Mouse (Mus musculus) lung, postnatal 36 days (tissue): Measurements from ENCODE around the gene Tead2.

Source experiments
- DNase-seq: peaks from one replicate; pipeline ENCODE4 v3.0.0; 2022; ENCODE audit warnings: mixed read lengths

Tead2 gene

DNA sequence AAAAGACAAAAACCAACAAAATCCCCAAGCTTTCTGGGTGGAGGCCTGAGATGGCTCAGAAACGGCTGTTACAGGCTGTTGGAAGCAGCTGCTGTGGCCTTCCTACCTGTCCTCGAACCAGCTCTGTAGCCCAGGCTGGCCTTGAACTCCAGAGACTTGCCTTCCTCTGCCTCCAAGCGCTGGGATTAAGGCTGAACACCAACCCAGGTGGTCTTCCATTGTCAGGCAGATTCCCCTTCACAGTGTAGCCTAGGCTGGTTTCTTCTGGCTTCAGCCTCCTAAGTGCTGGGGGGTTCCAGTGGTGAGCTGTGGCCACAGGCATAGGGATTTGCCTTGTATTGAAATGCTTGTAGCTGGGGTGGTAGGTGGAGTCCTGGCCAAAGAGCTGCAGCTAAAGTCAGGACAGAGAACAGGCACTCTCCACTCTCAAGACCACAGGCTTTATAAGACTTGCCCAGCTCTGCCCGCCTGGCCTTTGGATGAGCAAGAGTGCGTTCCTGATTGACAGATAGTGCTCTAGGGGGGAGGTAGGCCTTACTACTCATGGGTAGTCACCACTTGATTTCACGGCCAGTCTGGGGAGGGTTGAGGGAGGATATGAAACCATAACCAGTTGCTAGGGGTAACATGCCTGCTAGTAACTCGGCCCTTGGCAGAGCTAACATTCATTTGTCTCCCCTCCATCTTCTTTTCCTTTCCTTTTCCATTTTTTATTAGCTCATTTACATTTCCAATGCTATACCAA is 14.1 kb downstream of the Tead2 start:
- DNase-seq, result no peak

GRCm38 (mm10) chr7:45231192-45231591 is 15.6 kb downstream of the Tead2 start:
- no peak for DNase-seq

DNA sequence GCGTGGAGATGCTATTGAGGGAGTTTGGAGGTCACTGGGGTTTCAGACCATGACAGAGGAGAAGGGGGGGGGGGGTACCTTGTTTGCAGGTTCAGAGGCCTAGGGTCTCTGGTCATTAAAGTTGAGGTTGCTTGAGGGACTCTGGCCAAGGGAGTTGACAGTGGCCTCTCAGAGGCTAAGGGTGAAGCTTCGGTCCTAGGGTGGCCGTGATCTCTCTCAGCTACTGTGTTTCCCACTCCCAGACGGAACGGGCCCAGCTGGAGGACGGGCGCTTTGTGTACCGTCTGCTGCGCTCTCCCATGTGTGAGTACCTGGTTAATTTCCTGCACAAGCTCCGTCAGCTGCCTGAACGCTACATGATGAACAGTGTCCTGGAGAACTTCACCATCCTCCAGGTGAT is 16.4 kb downstream of the Tead2 start:
- no peak for DNase-seq

DNA sequence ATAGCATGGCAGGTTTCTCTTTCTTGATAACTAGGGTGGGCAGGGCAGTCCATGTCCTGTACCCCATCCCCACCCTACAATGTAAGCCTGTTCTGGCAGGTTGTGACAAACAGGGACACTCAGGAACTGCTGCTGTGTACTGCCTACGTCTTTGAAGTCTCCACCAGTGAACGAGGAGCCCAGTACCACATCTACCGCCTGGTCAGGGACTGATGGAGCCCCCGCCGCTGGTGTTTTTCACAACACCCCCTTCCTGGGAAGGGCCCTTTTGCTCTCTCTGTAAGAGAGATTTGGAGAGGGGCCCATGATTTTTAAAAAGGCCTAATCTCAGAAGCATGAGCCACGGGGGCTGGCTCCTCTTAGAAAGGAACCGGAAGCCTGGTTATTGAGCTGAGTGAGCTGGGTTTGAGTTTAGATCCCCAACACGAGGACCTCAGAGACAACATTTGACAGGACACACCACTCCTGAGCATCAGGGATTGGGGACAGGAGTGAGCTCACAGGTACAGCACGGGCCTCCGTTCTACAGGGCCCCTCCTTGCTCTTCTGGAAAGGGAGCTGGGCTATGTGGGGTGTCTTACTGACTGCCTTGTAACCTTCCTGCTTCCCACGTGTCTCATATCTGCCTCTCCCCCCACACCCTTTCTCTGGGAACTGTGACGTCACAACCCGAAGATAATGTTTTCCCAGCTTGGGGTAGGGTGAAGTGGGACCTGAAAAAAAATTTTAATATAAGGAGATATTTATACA is 17.3 kb downstream of the Tead2 start:
- no peak for DNase-seq

GRCm38 (mm10) chr7:45233580-45234332 is 18.2 kb downstream of the Tead2 start:
- DNase-seq, result no peak

DNA sequence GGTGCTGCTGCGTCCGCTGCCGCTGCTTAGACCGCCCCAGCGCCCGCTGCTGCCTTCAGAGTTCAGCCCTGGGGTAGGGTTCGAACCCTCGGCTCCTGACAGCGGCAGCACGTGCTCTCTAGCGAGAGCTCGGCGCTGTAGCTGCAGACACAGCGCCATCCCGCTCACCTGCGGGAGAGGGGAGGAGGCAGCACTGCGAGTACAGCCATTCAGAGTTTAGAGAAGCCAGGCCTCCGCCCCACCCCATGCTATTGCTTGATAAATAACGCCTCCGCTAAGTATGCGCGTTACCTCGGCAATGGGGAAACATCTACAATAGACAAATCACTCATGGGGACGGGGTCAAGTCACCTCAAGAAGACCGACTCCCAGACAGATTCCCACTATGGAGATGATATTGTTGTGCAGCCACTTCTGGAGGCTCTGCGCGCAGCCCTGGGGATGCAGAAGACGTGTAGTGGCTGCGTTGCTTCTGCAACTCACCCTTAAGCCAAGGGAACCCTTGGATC is 18.8 kb downstream of the Tead2 start:
- peak; percentile 44 for DNase-seq

DNA sequence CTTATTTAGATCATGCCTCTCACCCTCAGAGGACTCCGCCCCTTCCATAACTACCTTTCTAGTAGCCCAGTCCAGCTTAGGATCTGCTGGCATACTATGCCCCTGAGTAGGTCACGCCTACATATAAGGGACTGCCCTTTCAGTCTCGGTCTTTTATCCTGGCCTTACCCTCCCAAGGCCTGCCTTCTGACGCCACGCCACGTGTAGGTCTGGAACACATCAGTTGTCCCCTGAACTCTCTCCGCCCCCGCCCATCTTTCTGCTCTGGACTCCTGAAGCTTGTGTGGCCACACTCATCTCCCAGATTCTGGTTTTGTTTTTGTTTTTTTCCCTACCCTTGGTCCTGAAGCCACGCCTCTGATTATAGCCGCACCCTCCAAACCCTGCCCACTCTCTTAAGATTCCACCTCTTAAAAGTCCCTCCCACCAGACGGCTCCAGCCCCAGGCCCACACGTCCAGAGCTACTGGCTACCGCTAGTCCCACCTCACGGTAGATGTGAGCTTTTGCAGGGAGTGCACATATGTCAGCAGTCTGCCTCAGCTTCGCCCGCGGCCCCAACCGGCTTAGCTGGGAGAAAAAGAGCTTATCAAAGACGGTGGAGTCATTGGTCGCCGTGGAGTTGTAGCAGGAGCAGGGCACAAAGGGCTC is 19.5 kb downstream of the Tead2 start:
- peak; percentile 71 for DNase-seq

- DNase-seq, result peak; percentile 45
These were observed 20.2 kb downstream of the Tead2 start for GRCm38 (mm10) chr7:45235656-45236180.

DNA sequence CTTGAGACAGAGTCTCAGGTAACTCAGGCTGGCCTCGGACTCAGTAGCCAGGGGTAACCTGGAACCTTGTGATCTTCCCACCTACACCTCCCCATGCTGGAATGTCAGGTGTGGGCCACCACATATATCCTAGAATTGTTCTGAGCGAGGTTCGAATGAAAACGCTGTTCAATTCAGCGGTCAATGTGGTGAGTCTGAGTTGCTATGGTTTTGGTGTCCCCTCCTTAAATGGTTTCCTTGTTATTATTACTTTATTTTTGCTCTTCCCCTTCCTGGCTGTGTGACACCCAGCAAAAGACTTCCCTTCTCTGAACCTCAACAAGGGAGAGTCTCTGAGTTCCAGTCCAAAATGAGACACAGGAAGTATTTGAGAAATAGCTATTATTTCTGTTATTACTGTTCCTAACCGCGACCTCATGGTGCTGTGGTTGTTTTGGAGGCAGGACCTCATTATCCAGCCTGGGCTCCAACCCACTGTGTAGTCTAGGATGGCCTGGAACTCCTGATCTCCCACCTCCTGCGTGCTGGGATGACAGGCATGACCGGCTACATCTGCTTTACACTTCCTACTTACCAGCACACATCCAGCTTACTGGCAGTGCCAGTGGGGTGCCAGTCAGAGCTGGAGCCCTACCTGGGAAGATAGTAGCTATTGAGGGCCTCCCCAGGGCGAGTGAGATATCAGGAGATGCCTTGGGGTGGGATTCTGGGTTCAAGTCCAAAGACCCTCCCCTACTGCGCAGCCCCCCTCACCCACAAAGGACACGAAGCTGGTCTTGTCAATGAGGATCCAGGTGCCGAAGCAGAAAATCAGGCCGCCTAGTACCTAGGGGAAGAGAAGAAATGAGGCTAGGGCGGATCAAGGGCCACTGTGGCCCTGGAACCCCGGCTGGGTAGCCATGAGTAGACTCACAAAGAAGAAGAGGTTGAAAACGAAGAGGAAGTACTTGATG is 22.5 kb downstream of the Tead2 start:
- DNase-seq, result peak; percentile 35

- peak; percentile 67 for DNase-seq
These were observed 23.4 kb downstream of the Tead2 start, which contains the start of gene Cd37 for GRCm38 (mm10) chr7:45238723-45239496. Gene Cd37 (minus strand): TSS chr7:45239115.

GRCm38 (mm10) chr7:45240109-45240508 is 24.6 kb downstream of the Tead2 start:
- no peak for DNase-seq

- DNase-seq, result peak; percentile 36
These were observed 25.3 kb downstream of the Tead2 start, which contains the start of gene Slc6a16 for GRCm38 (mm10) chr7:45240633-45241388. Gene Slc6a16 (plus strand): TSS chr7:45241085.

DNA sequence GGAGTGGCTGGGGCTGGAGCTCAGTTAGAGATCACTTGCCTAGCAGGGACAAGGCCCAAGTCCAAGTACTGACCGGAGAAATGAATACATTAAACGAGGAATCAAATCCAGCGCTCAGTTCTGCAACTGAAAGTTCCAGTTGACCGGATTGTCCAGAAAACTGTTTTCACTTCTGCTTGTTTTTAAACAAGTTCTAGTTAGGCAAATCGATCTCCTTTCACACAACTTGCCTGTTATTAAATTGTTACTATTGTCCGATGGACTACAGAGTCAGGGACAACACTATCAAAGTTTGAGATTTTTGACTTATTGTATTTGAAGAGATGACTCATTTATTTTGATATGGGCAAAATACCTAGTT is 25.8 kb downstream of the Tead2 start:
- no peak for DNase-seq

- DNase-seq, result no peak
These were observed 32.1 kb downstream of the Tead2 start for GRCm38 (mm10) chr7:45247666-45248065.

DNA sequence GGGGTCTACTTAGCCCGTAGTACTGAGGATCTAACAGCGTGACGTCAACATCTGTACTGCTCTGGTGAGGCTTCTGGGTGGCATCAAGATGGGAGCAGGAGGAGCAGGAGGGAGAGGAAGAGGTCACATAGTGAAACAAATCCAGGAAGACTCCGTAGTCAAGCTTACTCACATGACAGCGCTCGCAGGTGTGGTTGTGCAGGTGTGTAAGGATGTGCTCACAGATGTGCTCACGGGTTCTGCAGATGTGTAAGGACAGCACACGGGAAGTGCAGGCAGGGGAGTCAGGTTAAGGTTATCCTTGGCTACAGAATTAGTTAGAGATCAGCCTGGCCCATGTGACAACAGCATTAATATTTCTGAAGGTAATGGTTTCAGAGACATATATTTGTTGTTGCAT is 38.3 kb downstream of the Tead2 start:
- no peak for DNase-seq

- peak; percentile 72 for DNase-seq
These were observed 40.3 kb downstream of the Tead2 start for GRCm38 (mm10) chr7:45255822-45256221.

GRCm38 (mm10) chr7:45257063-45257840 is 41.7 kb downstream of the Tead2 start:
- no peak for DNase-seq

DNA sequence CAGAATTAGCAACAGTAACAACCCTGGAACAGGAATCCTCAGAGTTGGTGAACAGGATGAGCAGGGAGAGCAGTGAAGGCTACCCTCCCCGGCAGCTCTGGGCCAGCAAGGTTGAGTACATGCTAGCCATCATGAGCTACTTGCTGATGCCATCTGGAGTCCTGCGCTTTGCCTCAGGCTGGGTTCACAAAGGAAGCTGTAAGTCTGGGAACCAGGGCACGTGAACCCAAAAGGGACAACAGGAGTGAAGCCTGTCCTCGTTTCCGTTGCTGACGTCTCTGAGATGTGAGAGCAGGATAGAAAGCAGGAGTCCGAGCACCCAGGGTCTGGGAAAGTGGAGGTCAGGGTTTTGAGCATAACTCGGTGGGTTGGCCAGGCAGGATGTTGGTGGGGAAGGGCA is 43.7 kb downstream of the Tead2 start:
- no peak for DNase-seq

DNA sequence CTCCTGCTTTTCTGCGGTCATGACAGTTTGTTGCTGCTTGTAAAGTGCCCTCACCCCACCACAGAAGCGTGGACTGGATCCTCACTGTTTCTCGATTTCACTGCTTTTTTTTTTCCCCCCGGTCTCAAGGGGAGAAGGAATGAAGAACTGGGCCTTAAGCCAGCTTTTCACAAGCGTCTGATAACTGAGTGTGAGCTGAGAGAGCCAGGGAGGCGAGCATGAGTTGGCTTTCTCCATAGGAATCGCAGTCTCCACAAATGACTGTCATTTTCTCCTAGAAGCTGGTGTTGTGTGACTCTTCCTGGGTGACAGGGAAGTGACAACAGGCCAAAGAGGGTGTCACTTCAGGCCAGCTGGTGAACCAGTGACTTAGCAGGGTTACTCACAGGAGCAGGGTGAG is 46.7 kb downstream of the Tead2 start:
- no peak for DNase-seq
